Mouse (Mus musculus) cerebellum, adult 11-12 months (tissue): ENCODE results near the gene Jade2.
A peak's percentile ranks its signal among the peaks of the same experiment; 100 is the strongest.

Source experiments
- DNase-seq: peaks from one replicate; pipeline ENCODE4 v3.0.0; 2022

Gene Jade2

DNA sequence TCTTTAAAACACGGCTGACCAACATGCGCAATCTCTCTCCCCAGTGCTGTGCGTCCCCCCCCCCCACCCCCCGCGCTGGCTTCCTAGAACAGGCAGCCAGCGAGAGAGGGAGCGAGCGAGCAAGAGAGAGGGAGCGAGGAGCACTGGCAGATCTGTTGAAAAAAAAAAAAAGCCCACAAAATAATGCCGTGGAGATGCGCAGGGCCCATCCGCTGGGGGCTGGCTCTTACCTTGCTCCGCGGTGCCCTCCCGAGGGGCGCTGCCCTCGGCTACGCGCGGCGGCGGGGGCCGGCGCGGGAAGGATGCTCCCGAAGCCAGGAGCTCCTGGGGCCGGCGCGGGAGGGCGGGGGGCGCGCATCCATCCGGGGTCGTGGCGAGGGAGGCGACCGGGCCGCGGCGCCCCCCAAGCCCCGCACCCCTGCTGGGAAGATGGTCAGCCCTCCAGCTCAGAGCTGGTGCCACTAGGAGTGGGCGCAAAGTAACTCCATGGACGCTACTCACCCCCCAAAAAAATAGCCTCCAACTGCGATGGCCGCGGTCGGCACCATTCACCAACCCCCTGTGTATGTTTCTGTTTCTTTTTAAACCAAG is at the start of gene Jade2:
Jade2 (minus strand) TSS at position 573 of the 591 bp plus-strand sequence.
- DNase-seq = peak; percentile 80

DNA sequence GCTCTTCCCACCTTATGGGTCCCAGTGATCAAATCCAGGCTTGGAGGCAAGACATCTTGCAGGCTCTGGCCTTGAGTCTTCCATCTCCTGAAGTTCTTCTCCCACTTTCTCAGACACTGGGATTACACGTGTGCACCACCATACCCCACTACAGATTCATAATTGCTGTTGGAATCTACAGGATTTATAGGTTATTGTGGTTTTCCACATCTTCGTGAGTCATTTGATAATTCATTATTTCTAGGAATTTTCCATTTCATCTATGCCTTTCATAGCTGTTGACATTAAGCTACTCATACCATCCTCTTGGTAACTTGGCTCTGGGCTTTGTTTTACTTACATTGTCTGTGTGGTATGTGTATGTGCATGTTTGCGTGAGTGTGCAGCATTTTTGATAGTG is 46.8 kb upstream of the Jade2 start:
- DNase-seq = no peak

DNA sequence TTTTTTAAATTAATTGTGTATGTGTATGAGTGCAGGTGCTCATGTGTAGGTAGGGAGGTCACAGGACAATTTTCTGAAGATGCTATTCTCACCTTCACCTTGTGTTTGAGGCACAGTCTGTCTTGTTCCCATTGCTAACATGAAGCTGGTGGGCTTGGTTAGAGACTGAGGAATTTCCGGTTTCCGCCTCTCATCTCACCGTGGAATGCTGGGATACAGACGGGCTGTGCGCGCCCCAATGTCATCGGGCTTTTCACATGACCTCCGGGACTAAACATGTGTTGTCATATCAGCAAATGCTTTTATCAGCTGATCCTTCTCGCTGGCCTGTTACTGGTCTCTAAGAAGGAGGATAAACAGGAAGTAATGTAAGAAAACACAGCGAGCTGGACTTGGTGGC is 42.2 kb upstream of the Jade2 start:
- no peak for DNase-seq

DNA sequence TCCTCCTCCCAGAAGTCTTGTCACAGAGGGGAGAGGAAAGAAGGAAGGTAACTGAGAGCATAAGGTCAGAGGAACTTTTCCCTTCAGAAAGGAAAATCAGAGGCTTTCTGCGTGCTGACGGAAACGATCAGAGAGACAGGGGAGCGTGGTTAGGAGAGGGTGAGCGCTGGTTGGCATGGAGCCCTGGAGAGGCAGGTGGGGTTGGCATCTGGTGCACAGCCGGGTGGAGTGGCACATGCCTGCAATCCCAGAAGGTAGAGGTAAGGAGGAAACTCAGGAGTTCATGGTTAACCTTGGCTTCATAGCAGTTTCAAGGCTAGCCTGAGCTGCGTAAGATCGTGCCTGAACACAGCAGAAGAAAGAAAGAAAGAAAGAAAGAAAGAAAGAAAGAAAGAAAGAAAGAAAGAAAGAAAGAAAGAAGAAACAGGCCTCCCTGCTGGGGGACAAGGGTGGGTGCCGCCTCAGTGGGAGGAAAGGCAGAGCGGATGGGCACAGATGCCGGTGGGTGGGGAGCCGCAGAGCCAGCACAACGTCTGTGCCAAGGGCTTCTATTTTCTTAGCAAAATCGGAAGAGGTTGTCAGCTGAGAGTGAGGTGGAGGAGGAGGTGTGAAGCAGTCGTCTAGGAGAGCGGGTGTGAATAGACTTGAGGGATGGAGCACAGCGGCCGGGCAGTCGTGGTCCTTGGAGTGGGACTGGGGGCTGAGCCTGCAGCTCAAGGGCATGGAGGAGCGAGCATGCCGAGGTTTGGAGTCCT is 41.0 kb upstream of the Jade2 start:
- no peak for DNase-seq

DNA sequence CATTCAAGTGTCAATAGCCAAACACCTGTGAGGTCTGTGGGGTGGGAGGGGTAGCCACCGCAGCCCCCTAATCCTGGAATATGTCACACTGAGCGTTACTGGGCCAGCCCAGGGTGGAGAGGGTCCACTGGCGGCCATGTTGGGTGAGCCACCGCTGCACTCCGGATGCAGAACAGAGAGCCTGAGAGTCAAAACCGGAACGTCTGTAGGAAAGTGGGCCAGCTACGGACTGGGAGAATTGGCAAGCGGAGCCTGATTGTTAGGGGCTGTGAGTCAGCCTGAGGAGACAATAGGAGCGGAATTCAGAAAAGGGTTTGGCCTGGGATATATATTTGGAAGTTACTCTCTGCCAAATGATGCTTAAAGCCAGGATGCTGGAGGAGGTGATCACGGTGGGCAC is 39.9 kb upstream of the Jade2 start:
- no peak for DNase-seq

DNA sequence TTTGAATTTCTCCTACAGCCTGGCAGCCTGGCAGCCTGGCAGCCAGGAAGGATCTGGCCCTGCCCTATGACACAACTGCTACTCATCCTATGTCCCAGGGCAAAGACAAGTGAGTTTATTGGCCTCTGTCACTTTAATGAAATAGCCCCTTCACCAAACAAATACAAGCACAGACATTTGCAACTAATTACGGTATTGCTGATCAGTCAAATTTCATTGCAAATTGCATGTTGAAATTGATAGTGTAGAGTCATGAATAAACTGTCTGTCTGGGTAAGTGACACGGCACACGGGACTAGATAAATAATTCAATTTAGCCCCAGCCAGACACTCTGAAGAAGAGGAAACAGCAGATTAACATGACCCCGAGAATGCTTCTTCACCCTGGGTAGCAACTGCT is 38.6 kb upstream of the Jade2 start:
- no peak for DNase-seq

DNA sequence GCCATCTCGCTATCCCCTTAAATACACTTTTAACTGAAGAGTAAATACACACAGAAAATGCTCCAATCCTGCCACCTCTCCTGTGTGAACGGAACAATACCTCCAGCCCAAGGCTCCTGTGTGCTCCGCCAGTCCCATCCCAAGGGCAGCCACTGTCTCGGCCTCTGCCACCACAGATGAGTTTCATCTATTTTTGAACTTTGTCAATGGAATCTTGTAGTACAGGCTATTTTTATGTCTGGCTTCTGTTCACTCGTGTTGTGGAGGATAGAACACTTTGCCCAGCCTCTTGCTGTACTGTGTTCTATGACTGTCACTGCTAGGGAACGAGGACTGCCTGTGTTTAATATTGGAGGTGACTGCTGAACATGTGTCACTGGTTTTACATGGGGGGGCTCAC is 28.2 kb upstream of the Jade2 start:
- DNase-seq = no peak

DNA sequence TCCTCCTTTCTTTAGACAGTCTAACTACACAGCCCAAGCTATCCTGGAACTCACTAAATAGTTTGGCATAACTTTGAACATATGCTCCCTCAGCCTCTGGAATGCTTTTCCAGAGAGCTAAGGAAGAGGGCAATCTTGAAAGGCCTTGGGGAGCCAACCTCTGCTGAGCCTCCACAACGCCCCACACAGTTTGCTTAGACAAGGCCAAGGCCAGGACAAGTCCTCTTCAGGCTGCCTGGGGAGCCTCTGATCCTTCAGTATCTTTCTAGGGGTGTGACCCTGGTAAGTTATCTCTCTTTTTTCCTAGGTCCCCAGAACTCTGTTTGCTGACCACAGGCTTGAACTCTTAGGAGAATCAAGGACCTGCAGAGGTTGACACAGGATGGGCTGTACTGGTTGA is 26.6 kb upstream of the Jade2 start:
- no peak for DNase-seq

DNA sequence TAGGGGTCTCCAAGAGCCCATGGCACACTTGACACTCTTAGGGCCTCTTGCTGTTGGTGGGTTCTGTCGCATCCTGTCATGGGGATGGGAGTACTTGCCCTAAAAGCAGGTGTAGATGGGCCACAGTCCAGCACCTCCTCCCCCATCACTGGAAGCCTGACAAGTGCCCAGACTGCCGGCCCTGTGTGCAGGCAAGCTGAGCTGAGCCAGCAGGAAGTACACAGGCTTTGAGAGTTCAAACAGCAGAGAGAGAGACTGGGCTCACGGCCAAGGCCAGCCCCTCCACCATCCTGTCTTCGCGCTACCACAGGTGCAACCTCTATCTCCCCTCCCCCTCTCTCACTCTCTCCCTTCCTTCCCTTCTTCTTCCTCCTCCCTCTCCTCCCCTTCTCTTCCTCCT is 26.2 kb upstream of the Jade2 start:
- no peak for DNase-seq

DNA sequence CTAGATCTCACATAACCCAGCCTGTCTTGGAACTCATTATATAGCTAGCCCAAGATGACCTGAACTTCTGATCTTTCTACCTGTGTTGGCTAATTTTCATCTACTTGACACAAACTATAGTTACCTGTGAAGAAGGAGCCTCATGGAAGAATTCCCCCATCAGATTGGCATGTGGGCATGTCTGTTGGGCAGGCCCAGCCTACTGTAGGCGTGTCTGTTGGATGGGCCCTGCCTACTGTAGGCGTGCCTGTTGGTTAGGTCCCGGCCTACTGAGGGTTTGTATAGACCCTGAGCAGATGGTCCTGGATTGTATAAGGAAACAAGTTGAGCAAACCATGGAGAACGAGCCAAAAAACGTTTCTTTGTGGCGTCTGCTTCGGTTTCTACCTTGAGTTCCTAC is 24.3 kb upstream of the Jade2 start:
- no peak for DNase-seq

DNA sequence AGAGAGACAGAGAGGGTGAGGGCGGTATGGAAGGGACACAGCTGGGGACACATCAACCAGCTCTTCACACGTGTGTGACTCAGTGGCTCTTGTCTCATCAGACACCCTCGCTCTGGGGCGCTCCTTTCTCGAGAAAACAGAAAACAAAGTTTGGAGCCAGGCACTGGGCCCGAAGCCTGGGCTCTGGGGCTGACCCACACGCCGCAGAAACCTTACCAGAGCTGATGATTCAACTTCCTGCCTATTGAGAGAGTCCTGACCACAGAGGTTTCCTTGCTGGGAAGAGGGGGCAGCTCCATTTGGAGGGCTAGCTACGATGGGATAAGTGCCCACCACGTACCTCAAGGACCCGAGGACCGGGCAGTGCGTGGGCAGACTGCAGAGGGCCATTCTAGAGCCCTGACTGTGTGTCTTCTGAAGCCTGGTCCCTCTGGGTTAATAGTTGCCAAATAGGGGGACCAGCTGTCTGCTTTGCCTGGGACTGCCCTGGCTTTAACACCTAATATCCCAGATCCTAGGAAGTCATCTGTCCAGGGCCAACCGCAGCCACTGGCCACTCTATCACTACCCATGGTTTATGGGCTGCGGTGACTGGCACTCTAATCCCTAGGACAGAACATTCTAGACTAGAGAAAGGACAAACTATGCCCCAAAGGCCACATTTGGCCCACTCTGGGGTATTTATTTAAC is 23.7 kb upstream of the Jade2 start:
- DNase-seq = no peak

DNA sequence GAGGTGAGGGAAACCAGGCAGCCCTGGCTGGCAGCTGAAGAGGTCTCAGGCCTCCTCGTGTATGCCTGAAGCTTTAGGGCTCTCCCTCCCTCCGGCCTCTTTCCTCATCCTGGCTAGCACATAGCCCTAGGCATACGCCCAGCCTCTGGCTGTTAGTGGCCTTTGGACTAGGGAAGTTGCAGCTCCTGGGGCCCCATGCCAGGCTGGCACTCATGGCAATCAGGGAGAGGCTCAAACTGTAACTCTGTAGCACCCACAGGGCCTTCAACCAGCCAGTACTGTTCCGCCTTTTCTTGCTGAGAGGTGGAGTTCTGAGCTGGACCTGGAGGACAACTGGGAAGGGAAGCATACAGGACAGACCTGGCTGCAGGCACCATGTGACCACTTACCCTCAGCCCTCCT is 19.5 kb upstream of the Jade2 start:
- no peak for DNase-seq

DNA sequence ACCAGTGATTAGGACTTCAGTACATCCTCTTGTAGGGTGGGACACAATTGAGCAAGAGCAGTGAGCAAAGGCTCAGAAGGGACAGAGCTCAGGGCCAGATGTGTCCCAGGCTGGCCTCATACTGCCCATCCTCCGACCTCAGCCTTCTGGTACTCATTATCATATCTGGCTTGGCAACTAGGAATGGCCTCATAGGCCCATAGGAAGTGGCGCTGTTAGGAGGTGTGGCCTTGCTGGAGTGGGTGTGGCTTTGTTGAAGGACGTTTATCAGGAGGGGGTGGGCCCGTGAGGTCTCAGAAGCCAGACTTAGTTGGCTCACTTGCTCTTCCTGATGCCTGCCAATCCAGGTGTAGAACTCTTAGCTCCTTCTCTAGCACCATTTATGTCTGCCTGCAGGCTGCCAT is 18.3 kb upstream of the Jade2 start:
- no peak for DNase-seq

DNA sequence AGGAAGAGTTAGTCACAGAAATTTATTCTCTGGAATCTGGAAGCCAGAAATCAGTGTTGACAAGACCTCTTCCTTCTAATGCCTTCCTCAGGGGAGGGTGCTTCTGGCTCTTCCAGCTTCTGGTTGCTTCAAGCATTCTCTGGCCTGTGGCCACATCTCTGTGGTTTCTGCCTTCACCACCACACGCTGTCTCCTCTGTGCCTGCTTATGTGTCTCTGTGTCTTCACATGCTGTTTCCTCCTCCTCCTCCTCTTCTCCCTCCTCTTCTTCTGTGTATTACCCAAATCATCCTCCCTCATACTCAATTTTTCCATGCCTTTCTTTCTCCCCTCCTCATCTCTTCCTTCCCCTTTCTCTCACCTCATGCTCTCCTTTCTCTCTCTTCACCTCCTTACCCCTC is 17.6 kb upstream of the Jade2 start:
- no peak for DNase-seq

DNA sequence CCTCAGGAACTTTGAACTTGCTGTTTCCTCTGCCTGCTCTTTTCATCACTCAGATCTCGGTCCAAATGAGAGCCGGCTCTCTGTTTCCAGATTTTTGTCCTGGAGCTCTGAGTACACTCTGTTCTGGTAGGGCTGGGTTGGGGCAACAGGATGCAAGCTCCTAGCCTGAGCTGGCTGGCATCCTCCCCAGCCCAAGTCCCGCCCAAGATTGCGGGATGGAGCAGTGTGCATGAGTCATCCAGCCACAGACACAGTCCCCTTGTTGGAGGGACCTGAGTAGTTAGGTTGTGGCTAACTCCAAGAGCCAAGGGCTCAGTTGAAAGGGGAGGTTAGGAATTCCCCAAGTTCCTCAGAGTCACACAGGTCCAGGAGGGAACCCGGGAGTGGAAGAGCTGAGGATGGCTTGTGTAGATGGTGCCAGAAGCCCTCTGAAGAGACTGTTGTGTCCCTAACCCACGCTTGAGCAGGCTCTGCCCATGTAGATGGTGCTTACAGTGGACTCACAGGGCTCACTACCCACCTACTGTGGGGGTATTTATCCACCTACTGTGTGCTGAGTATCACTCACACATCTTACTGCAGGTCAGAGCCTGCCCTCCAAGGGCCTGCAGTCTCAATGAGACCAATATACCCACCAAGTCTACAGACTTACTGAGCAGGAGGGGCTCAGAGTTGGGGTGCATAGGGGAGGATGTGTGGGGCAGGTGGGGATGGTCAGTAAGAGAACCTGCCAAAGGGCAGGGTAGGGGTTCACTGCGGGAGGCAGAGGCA is 17.0 kb upstream of the Jade2 start:
- DNase-seq = no peak

DNA sequence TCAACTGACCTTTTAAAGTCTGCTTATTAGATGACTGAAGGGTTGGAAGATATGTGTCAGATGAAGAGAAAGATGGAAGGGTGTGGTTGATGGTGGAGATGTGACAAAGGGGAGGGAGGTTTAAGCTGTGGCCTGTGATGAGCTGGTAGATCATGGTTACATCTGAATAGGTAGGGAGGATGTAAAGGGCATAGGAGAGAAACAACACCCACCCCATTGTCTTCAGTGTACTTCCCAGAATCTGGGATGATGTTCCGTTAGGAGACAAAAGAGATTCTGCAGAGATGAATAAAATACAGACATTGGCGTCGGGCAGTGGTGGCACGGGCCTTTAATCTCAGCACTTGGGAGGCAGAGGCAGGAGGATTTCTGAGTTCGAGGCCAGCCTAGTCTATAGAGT is 15.7 kb upstream of the Jade2 start:
- no peak for DNase-seq

DNA sequence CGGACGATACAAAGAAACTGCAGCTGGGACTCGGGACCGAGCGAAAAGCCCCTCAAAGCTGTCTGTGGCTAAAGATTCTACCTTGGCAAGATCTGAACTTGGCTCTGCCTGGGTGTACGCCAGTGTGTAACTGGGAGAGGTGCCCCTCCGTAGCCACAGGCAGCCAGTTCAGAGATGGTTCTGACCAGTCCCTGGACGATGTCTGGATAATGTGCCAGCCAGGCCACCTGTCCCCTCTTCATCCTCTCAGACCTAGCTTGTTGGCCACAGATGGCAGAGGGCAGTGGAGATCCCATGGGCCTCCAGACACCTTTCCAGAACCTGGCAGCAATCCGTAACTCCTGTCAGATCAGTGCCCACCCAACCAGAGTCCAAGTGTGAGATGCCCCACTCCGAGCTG is 9.8 kb upstream of the Jade2 start:
- DNase-seq = no peak

DNA sequence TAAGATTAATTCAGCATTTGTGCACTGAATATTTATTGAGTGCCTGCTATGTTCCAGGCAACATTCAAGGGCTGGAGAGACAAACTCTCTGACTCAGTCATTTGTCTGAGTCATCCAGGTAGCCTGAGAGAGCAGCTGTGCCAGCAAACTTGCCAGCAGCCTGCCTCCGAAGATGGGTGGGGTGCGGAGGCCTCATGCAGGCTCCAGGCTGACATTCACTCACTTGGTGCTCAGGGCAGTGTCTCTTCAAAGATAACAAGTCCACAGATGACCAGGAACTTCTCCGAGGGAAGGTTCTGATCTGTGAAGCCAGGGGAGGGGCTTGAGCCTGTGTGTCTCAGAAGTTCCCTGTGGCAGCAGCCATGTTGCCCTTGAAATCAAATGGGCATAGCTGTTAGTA is 8.6 kb upstream of the Jade2 start:
- DNase-seq = no peak

DNA sequence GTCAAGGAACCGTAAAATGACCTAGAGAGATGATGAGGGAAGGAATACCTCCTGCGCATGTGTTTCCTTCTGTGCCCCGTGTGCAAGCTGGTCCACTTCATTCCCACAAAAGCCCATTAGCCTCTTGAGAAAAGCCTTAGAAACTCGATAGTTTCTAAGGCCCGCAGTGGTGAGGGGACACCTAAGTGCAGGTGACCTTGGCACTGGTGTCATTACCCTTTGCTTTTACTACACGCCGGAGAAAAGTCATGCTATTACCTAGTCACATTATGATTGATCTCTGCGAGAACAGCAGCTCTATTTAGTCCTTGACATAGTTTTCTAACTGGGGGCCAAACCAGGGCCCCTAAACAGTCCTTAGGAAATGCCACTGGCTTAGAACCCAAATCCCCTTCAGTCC is 3.2 kb upstream of the Jade2 start:
- DNase-seq = no peak

DNA sequence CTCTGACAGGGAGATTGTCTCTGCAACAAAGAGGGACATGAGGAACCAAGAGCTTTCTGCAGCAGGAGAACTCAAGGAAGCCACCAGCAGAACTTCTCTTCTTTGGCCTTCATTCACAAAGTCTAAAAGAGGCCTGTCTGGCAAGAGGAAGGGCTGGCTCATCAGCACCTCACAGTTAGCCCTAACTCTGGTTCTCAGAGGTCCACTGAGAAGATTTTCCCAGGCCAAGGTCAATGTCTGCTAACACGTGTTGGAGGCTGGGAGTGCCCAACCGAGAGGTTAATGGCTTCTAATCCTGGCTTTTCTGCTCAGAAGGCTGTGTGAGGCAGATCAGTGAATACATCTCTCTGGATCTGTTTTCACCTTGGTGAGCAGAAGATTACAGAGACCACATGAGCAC is 2.1 kb upstream of the Jade2 start:
- DNase-seq = no peak

DNA sequence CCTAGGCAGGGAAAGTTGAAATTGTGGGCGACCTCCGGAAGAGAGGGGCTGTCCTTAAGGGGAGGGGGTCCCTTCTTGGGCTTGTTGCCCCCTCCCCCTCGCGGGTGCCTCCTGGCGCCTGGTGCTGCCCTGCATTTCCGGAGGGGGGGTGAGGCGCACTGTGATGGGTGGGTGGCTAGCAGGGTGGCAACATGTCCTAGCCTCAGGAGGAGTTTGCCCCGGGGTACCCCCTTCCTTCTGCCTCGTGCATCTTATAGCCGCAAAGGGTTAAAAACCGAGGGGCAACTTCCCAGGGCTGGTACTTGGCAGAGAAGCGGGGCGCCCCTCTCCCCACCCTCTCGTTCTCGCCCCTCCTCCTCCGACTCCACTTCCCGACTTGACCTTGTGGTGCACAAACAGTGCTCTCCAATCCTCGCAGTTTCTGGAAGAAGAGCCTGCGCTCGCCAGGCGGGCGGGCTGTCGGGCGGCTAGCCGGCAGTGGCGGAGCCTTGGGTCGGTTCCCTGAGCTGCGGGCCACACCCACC is 1.1 kb upstream of the Jade2 start:
- peak; percentile 88 for DNase-seq

DNA sequence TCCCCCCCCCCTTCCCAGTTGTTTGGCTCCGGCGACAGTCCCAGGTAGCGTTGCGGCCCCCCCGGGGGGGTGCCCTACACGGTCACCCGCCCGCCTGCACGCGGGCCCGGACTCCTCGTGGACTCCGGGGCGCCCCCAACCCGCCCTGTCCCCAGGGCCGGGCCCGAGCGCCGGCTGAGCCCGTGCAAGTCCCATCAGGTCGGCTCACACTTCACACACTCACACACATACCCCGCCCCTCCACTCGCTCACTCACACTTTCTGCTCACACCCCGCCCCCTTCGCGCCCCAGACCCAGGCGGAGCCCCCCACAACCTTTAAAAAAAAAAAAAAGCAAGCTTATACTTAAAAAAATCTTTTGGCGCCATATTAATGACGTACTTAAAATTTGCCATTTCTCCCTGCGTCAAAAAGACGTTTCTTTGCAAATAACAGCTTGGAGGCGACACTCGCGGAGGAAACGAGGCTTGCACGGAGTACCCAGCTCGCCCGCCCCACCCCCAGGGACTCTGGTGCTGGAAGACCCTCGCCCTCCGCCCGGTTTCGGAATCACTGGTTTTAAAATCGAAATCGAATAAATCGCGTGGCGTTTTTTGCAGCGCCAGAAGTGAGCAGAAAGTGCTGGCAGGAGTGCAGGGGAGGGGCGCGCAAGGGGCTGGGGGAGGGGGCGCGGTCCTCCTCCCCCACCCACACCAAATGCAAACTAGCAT is 520 bp upstream of the Jade2 start:
- DNase-seq = peak; percentile 85

DNA sequence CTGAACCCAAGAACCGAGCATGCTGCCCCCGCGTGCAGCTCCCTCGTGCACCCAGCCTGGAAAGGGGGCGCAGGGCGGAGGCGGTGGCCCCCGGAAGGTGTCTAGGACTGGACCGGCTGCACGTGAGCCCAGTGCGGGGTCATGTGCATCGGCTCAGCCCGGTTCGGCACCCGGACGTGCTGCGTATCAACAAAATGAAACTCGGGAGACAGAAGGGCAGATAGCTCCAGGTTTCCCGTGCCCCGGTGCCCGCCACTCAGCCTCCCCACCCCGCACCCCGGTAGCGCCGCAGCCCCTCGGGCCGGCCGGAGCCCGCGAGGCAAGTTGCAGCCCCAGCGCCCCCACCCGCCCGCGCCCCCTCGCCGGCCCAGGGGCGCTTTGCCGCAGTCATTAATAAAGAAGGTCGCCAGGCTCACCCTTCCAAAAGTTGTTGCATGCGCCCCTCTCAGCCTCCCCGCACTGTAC is 805 bp downstream of the Jade2 start:
- DNase-seq = no peak
